Mouse (Mus musculus): ENCODE results near the gene 4921507P07Rik. TPM values are rescaled to one million over a fixed set of nuclear protein-coding genes. Genes with fewer than 3 reads are reported as not detected.
"Not testable (repeated sequence)": the region's sequence is repeated elsewhere in the genome, so short reads cannot be mapped to it uniquely, and the experiment has no call there.

Gene 4921507P07Rik
- total RNA-seq (2018; cell fraction: chromatin; rRNA removed): not detected
- total RNA-seq (2018; cell fraction: cytosol; rRNA removed): under 1 TPM in 3 of 26 experiments, not detected in 23; 0.04 to 0.09 (median 0.06) TPM
- not detected for total RNA-seq (2018; cell fraction: nucleus; rRNA removed)
- not detected in 3 replicates for polyA plus RNA-seq (2018)

- Histone ChIP-seq H3K27ac (no peak within 1 kb of the TSS), H3K79me2 (ENCODE audit: inconsistent target) (no peaks in the 10 kb centered on the region)
- 2% methylated on average over 58 of the region's 62 CpGs for WGBS (ENCODE audit: missing documents)
Measured at GRCm38 (mm10) chr6:50596301-50597211, at the start of gene 4921507P07Rik. TSS of gene 4921507P07Rik (minus strand) at chr6:50596632.

GRCm38 (mm10) chr6:50644701-50645100 is 48.3 kb upstream of the 4921507P07Rik start:
- Histone ChIP-seq H3K79me2 (ENCODE audit: inconsistent target) (no peaks in the 10 kb centered on the region), H3K27ac (no peak overlapping the region), H3K36me3 (ENCODE audit: inconsistent target) (no peaks in the 10 kb centered on the region), H3K4me3 (ENCODE audit: inconsistent target) (no peak overlapping the region)
- WGBS (ENCODE audit: missing documents): 81% methylated on average over 3 of the region's 3 CpGs

More at GRCm38 (mm10) chr6:50596301-50597211, at the start of gene 4921507P07Rik:
- Histone ChIP-seq H3K4me3 (ENCODE audit: inconsistent target) (no peak within 1 kb of the TSS; the same call in 1 of the 2 replicates), H3K36me3 (ENCODE audit: inconsistent target) (no peaks in the 10 kb centered on the region)

GRCm38 (mm10) chr6:50641898-50642297 is 45.5 kb upstream of the 4921507P07Rik start:
- no peaks in the 10 kb centered on the region for H3K36me3 ChIP-seq (ENCODE audit: inconsistent target)
- H3K79me2 ChIP-seq (ENCODE audit: inconsistent target): no peaks in the 10 kb centered on the region
- WGBS (ENCODE audit: missing documents): 96% methylated on average over 5 of the region's 5 CpGs
- no peak overlapping the region for H3K4me3 ChIP-seq (ENCODE audit: inconsistent target)
- H3K27ac ChIP-seq: no peak overlapping the region

- 36% methylated on average over 4 of the region's 4 CpGs for WGBS (ENCODE audit: missing documents)
- Histone ChIP-seq H3K36me3 (ENCODE audit: inconsistent target) (no peaks in the 10 kb centered on the region), H3K79me2 (ENCODE audit: inconsistent target) (no peaks in the 10 kb centered on the region)
Measured at GRCm38 (mm10) chr6:50640377-50640776, 43.9 kb upstream of the 4921507P07Rik start.

GRCm38 (mm10) chr6:50639656-50640055 is 43.2 kb upstream of the 4921507P07Rik start:
- WGBS (ENCODE audit: missing documents): 58% methylated on average over 2 of the region's 2 CpGs
- H3K4me3 ChIP-seq (ENCODE audit: inconsistent target): no peak overlapping the region
- H3K27ac ChIP-seq: no peak overlapping the region
- H3K79me2 ChIP-seq (ENCODE audit: inconsistent target): no peaks in the 10 kb centered on the region
- H3K36me3 ChIP-seq (ENCODE audit: inconsistent target): no peaks in the 10 kb centered on the region

More at GRCm38 (mm10) chr6:50640377-50640776, 43.9 kb upstream of the 4921507P07Rik start:
- Histone ChIP-seq H3K27ac (no peak overlapping the region), H3K4me3 (ENCODE audit: inconsistent target) (no peak overlapping the region)

- H3K4me3 ChIP-seq (ENCODE audit: inconsistent target); H3K36me3 ChIP-seq (ENCODE audit: inconsistent target); H3K27ac ChIP-seq; H3K79me2 ChIP-seq (ENCODE audit: inconsistent target): not testable (repeated sequence)
- WGBS (ENCODE audit: missing documents): 88% methylated on average over 1 of the region's 2 CpGs
Measured at GRCm38 (mm10) chr6:50626170-50626569, 29.7 kb upstream of the 4921507P07Rik start.

GRCm38 (mm10) chr6:50618273-50618672 is 21.8 kb upstream of the 4921507P07Rik start:
- H3K27ac ChIP-seq; H3K79me2 ChIP-seq (ENCODE audit: inconsistent target); H3K4me3 ChIP-seq (ENCODE audit: inconsistent target); H3K36me3 ChIP-seq (ENCODE audit: inconsistent target): not testable (repeated sequence)
- WGBS (ENCODE audit: missing documents): no CpG with 5 or more reads among the region's 1 CpGs

- 20% methylated on average over 4 of the region's 4 CpGs for whole genome bisulfite sequencing (ENCODE audit: missing documents)
- no peaks in the 10 kb centered on the region for H3K36me3 ChIP-seq (ENCODE audit: inconsistent target)
- H3K4me3 ChIP-seq (ENCODE audit: inconsistent target): no peak overlapping the region
- H3K27ac ChIP-seq: no peak overlapping the region
- H3K79me2 ChIP-seq (ENCODE audit: inconsistent target): no peaks in the 10 kb centered on the region
Measured at GRCm38 (mm10) chr6:50601620-50602019, 5.2 kb upstream of the 4921507P07Rik start.

- Histone ChIP-seq H3K79me2 (ENCODE audit: inconsistent target) (no peaks in the 10 kb centered on the region), H3K27ac (no peak overlapping the region), H3K4me3 (ENCODE audit: inconsistent target) (no peak overlapping the region), H3K36me3 (ENCODE audit: inconsistent target) (no peaks in the 10 kb centered on the region)
- WGBS (ENCODE audit: missing documents): 22% methylated on average over 5 of the region's 5 CpGs
Measured at GRCm38 (mm10) chr6:50598560-50598959, 2.1 kb upstream of the 4921507P07Rik start.

- Histone ChIP-seq H3K36me3 (ENCODE audit: inconsistent target) (no peaks in the 10 kb centered on the region), H3K79me2 (ENCODE audit: inconsistent target) (no peaks in the 10 kb centered on the region), H3K27ac (no peak overlapping the region), H3K4me3 (ENCODE audit: inconsistent target) (no peak overlapping the region)
- 89% methylated on average over 2 of the region's 2 CpGs for WGBS (ENCODE audit: missing documents)
Measured at GRCm38 (mm10) chr6:50594372-50594771, 2.1 kb downstream of the 4921507P07Rik start.

GRCm38 (mm10) chr6:50593334-50593845 is 3.0 kb downstream of the 4921507P07Rik start:
- no peaks in the 10 kb centered on the region for H3K36me3 ChIP-seq (ENCODE audit: inconsistent target)
- no peak overlapping the region for H3K27ac ChIP-seq
- 93% methylated on average over 10 of the region's 10 CpGs for WGBS (ENCODE audit: missing documents)

GRCm38 (mm10) chr6:50590234-50590633 is 6.2 kb downstream of the 4921507P07Rik start:
- Histone ChIP-seq H3K27ac (no peak overlapping the region), H3K79me2 (ENCODE audit: inconsistent target) (no peaks in the 10 kb centered on the region), H3K36me3 (ENCODE audit: inconsistent target) (no peaks in the 10 kb centered on the region), H3K4me3 (ENCODE audit: inconsistent target) (no peak overlapping the region)
- 84% methylated on average over 3 of the region's 3 CpGs for WGBS (ENCODE audit: missing documents)

More at GRCm38 (mm10) chr6:50593334-50593845, 3.0 kb downstream of the 4921507P07Rik start:
- Histone ChIP-seq H3K79me2 (ENCODE audit: inconsistent target) (no peaks in the 10 kb centered on the region), H3K4me3 (ENCODE audit: inconsistent target) (no peak overlapping the region)

- Histone ChIP-seq H3K79me2 (ENCODE audit: inconsistent target) (no peaks in the 10 kb centered on the region), H3K36me3 (ENCODE audit: inconsistent target) (no peaks in the 10 kb centered on the region), H3K27ac (no peak overlapping the region), H3K4me3 (ENCODE audit: inconsistent target) (no peak overlapping the region)
- WGBS (ENCODE audit: missing documents): 86% methylated on average over 1 of the region's 1 CpGs
Measured at GRCm38 (mm10) chr6:50588251-50588650, 8.2 kb downstream of the 4921507P07Rik start.

- 41% methylated on average over 2 of the region's 2 CpGs for WGBS (ENCODE audit: missing documents)
- H3K4me3 ChIP-seq (ENCODE audit: inconsistent target): no peak overlapping the region
- H3K36me3 ChIP-seq (ENCODE audit: inconsistent target): no peaks in the 10 kb centered on the region
- H3K27ac ChIP-seq: no peak overlapping the region
- no peaks in the 10 kb centered on the region for H3K79me2 ChIP-seq (ENCODE audit: inconsistent target)
Measured at GRCm38 (mm10) chr6:50587412-50587811, 9.0 kb downstream of the 4921507P07Rik start.

GRCm38 (mm10) chr6:50586316-50586715 is 10.1 kb downstream of the 4921507P07Rik start:
- no peaks in the 10 kb centered on the region for H3K36me3 ChIP-seq (ENCODE audit: inconsistent target)
- H3K27ac ChIP-seq: no peak overlapping the region
- H3K4me3 ChIP-seq (ENCODE audit: inconsistent target): no peak overlapping the region
- 97% methylated on average over 5 of the region's 5 CpGs for WGBS (ENCODE audit: missing documents)
- H3K79me2 ChIP-seq (ENCODE audit: inconsistent target): no peaks in the 10 kb centered on the region

All from macrophage (primary cell).